Mouse (Mus musculus) C2C12 (cell line): ENCODE measurements at regions not wholly inside any gene's neighbourhood (a gene's known extent, or its start where the extent isn't known, plus 50 kb on each side); places are given as distances from the start of the nearest gene placed in this dataset.

Experiments used
- CEBPB ChIP-seq: IDR thresholded peaks from one replicate; pipeline ENCODE4 v1.6.1; 2011; ENCODE audit warnings: low read depth, mild to moderate bottlenecking, control low read depth, moderate library complexity
- CTCF ChIP-seq: IDR thresholded peaks from one replicate; pipeline ENCODE4 v1.5.1; 2011; ENCODE audit not compliant: control insufficient read depth, insufficient read depth, insufficient read length
- FOSL1 ChIP-seq: IDR thresholded peaks from one replicate; pipeline ENCODE4 v1.8.0; 2011; ENCODE audit warnings: mild to moderate bottlenecking, low read length; ENCODE audit not compliant: poor library complexity, insufficient read depth, severe bottlenecking
- MAX ChIP-seq: IDR thresholded peaks from one replicate; pipeline ENCODE4 v1.6.1; 2011; ENCODE audit warnings: mild to moderate bottlenecking, control low read depth

- TF ChIP-seq CTCF (no peak), CEBPB (no peak), MAX (no peak), FOSL1 (no peak)
Measured at GRCm38 (mm10) chr14:102795676-102796075, 186.8 kb downstream of the Kctd12 start.
